Mouse (Mus musculus): Measurements from ENCODE around the gene Gpc6.

Gpc6 gene

GRCm38 (mm10) chr14:117938554-117938953 is 1013.4 kb downstream of the Gpc6 start:
- Histone ChIP-seq H3K27me3 (ENCODE audit: control insufficient read depth, insufficient read depth, low read length, poor library complexity, severe bottlenecking) (no peaks in the 10 kb centered on the region), H3K36me3 (ENCODE audit: control insufficient read depth, insufficient read depth, low read length, poor library complexity, severe bottlenecking) (no peaks in the 10 kb centered on the region)
- DNase-seq (ENCODE audit: low read depth, low spot score) = peak; percentile 35

DNA sequence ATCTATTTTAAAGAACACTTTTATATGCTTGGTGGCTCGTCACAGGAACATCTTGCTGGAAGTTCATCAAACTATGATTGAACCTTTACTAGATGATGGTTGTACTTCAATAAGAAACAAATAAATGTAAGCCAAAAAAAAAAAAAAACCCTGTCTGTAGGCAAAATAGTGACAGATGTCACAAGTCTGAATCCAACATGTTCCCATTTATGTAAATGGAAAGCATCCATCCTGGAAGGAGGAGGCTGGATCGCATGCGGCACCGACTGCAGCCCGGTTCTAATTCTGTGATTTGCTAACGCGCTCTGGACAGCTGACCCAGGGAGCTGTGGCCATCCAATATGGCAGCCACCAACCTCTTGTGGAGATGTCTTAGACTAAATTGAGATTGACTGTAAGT is 1014.4 kb downstream of the Gpc6 start:
- no peak for DNase-seq (ENCODE audit: low read depth, low spot score)
- H3K27me3 ChIP-seq (ENCODE audit: control insufficient read depth, insufficient read depth, low read length, poor library complexity, severe bottlenecking) = no peaks in the 10 kb centered on the region

DNA sequence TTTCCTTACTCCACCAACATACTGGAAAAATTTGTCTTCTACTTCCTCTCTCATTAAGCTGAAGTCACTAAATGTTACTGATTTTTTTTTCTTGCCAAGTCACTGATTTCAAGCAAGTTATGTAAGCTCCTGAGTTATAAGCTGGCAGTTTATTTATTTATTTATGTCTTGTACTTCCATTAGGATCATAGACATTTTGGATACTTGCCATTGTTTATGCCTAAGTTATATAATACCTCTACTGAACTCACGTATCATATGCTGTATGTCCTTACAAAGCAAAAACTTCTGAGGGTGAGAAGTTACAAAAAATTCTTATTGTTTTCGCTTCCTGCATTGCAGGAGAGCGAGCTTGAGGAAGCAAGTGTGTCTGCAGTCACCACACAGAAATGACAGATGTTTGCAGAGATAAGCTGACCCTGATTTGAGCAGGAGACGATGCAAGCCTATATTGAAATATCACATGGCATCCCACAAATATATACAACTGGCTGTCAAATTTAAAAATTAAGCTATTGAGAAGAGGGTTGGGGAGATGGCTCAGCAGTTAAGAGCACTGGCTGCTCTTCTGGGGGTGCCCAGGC is 1020.9 kb downstream of the Gpc6 start:
- Histone ChIP-seq H3K27me3 (ENCODE audit: control insufficient read depth, insufficient read depth, low read length, poor library complexity, severe bottlenecking) (no peaks in the 10 kb centered on the region), H3K36me3 (ENCODE audit: control insufficient read depth, insufficient read depth, low read length, poor library complexity, severe bottlenecking) (no peaks in the 10 kb centered on the region)
- no peak for DNase-seq (ENCODE audit: low read depth, low spot score)

More for the DNA sequence above, 1014.4 kb downstream of the Gpc6 start:
- H3K36me3 ChIP-seq (ENCODE audit: control insufficient read depth, insufficient read depth, low read length, poor library complexity, severe bottlenecking) = no peaks in the 10 kb centered on the region

DNA sequence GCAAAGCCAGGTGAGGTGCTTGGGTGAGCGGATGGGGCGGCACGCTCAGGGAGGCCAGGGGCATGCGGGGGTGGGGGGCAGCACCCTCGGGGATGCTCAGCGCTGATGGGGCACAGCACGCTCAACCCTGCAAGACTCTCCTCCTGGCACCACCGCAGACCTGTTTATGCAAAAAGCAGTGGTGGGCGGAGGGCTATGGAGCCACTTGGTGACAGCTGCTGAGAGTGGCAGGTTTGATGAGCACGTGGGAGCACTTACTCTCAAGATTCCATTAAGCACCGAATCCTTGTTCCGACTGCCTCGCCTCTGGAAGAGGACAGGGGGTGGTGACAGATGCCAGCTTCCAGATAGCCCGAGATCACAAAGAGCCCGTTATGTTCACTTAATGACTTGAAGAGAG is 1026.2 kb downstream of the Gpc6 start:
- DNase-seq (ENCODE audit: low read depth, low spot score) = no peak
- no peaks in the 10 kb centered on the region for H3K27me3 ChIP-seq (ENCODE audit: control insufficient read depth, insufficient read depth, low read length, poor library complexity, severe bottlenecking)
- no peaks in the 10 kb centered on the region for H3K36me3 ChIP-seq (ENCODE audit: control insufficient read depth, insufficient read depth, low read length, poor library complexity, severe bottlenecking)

- no peaks in the 10 kb centered on the region for H3K36me3 ChIP-seq (ENCODE audit: control insufficient read depth, insufficient read depth, low read length, poor library complexity, severe bottlenecking)
- DNase-seq (ENCODE audit: low read depth, low spot score) = no peak
Measured at GRCm38 (mm10) chr14:117951686-117952085, 1026.6 kb downstream of the Gpc6 start.

DNA sequence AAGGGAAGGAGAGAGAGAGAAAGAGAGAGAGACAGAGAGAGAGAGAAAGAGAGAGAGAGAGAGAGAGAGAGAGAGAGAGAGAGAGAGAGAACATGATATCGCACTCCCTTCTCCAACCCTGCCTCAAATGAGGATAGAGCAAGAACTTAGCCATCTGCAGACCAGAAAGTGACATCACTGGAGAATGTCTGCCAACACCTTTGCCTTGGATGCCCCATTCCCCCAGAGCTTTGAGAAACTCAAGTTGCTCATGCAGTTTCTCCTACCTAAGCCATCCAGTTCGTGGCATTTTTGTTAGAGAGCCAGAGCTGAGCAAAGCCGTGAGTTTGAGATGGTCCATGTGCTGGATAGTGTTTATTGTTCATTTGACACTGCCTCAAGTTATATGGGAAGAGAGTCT is 1030.9 kb downstream of the Gpc6 start:
- DNase-seq (ENCODE audit: low read depth, low spot score) = no peak
- Histone ChIP-seq H3K27me3 (ENCODE audit: control insufficient read depth, insufficient read depth, low read length, poor library complexity, severe bottlenecking) (no peaks in the 10 kb centered on the region), H3K36me3 (ENCODE audit: control insufficient read depth, insufficient read depth, low read length, poor library complexity, severe bottlenecking) (no peaks in the 10 kb centered on the region)

More at GRCm38 (mm10) chr14:117951686-117952085, 1026.6 kb downstream of the Gpc6 start:
- no peaks in the 10 kb centered on the region for H3K27me3 ChIP-seq (ENCODE audit: control insufficient read depth, insufficient read depth, low read length, poor library complexity, severe bottlenecking)

DNA sequence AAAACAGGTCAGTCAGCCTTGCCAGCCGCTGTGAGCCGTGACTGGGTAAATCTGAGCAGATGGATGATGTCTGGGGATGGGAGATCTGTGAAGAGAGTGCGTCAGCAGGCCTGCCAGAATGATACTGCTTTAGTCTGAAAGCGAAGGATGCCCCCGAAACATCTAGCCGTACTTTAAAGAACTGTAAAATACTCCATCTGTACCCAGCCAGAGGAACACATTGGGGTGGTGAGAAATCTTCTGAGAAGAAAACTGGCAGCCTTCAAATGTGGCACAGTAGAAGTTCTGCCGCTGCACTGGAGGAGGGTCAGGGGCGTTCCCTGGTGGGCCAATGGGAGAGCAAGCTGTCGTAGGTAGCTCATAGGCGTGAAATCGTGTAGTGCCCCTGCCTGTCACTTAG is 1033.3 kb downstream of the Gpc6 start:
- no peak for DNase-seq (ENCODE audit: low read depth, low spot score)
- no peaks in the 10 kb centered on the region for H3K27me3 ChIP-seq (ENCODE audit: control insufficient read depth, insufficient read depth, low read length, poor library complexity, severe bottlenecking)

GRCm38 (mm10) chr14:117961267-117961666 is 1036.2 kb downstream of the Gpc6 start:
- H3K27me3 ChIP-seq (ENCODE audit: control insufficient read depth, insufficient read depth, low read length, poor library complexity, severe bottlenecking) = no peaks in the 10 kb centered on the region
- H3K36me3 ChIP-seq (ENCODE audit: control insufficient read depth, insufficient read depth, low read length, poor library complexity, severe bottlenecking) = no peaks in the 10 kb centered on the region
- no peak for DNase-seq (ENCODE audit: low read depth, low spot score)

More for the DNA sequence above, 1033.3 kb downstream of the Gpc6 start:
- no peaks in the 10 kb centered on the region for H3K36me3 ChIP-seq (ENCODE audit: control insufficient read depth, insufficient read depth, low read length, poor library complexity, severe bottlenecking)

DNA sequence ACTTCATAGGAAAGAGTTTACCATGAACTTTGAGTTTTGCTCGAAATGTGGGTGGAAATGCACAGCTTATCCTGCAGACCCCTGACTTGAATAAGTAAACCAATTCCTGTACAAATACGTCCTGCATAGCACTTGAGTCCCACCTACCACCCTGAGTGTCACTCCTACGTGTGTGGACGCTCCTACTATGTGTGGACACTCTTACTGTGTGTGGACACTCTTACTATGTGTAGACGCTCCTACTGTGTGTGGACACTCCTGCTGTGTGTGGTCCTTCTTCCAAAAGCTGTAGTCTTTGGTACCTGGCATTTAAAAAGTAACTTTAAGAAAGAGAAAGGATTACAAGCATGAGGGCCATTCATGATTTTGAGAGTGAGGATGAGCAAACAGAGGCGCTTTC is 1036.7 kb downstream of the Gpc6 start:
- H3K36me3 ChIP-seq (ENCODE audit: control insufficient read depth, insufficient read depth, low read length, poor library complexity, severe bottlenecking) = no peaks in the 10 kb centered on the region
- H3K27me3 ChIP-seq (ENCODE audit: control insufficient read depth, insufficient read depth, low read length, poor library complexity, severe bottlenecking) = no peaks in the 10 kb centered on the region
- DNase-seq (ENCODE audit: low read depth, low spot score) = no peak

- H3K27me3 ChIP-seq (ENCODE audit: control insufficient read depth, insufficient read depth, low read length, poor library complexity, severe bottlenecking) = no peaks in the 10 kb centered on the region
- no peak for DNase-seq (ENCODE audit: low read depth, low spot score)
- no peaks in the 10 kb centered on the region for H3K36me3 ChIP-seq (ENCODE audit: control insufficient read depth, insufficient read depth, low read length, poor library complexity, severe bottlenecking)
Measured at GRCm38 (mm10) chr14:117962453-117962852, 1037.3 kb downstream of the Gpc6 start.

DNA sequence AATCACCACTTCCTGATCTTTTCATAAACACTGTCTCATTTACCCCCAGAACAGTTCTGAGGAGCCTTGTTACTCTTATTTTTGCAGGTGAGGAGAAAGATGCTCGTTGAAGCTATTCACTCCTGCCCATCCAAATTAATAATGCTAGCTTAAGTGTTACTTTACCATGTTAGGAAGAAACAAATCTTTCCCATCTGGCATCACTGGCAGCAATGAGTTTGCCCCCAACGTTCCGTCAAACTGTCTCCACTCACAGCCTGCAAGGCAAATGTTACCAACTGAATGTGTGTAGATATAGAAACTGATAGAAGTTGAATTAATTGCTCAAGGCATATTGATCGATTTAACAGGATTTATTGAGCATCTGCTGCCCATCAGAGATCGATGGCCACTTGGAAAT is 1047.5 kb downstream of the Gpc6 start:
- no peaks in the 10 kb centered on the region for H3K27me3 ChIP-seq (ENCODE audit: control insufficient read depth, insufficient read depth, low read length, poor library complexity, severe bottlenecking)
- no peaks in the 10 kb centered on the region for H3K36me3 ChIP-seq (ENCODE audit: control insufficient read depth, insufficient read depth, low read length, poor library complexity, severe bottlenecking)
- DNase-seq (ENCODE audit: low read depth, low spot score) = no peak

DNA sequence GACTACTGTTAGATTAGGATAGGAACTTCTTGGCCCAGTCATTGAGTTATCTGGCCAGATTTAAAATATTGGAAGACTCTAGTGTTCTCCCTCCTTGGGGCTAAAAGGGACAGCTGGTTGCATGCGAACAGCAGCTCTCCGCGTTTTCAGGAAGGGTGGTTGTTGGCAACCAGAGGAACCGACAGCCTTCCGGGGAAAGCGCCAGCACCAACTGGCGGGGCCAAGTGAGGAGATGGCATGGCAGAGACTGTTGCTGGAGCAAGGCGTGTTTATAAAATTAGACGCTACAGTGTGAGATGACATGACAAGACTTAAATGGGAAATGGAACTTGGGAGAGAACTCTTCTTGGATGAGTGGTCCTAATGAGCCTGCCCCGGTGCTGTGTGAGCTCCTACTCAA is 1056.4 kb downstream of the Gpc6 start:
- no peak for DNase-seq (ENCODE audit: low read depth, low spot score)
- no peaks in the 10 kb centered on the region for H3K27me3 ChIP-seq (ENCODE audit: control insufficient read depth, insufficient read depth, low read length, poor library complexity, severe bottlenecking)
- no peaks in the 10 kb centered on the region for H3K36me3 ChIP-seq (ENCODE audit: control insufficient read depth, insufficient read depth, low read length, poor library complexity, severe bottlenecking)

- DNase-seq (ENCODE audit: low read depth, low spot score) = no peak
- no peaks in the 10 kb centered on the region for H3K27me3 ChIP-seq (ENCODE audit: control insufficient read depth, insufficient read depth, low read length, poor library complexity, severe bottlenecking)
- no peaks in the 10 kb centered on the region for H3K36me3 ChIP-seq (ENCODE audit: control insufficient read depth, insufficient read depth, low read length, poor library complexity, severe bottlenecking)
Measured at GRCm38 (mm10) chr14:117988444-117988843, 1063.3 kb downstream of the Gpc6 start.

- Histone ChIP-seq H3K27me3 (ENCODE audit: control insufficient read depth, insufficient read depth, low read length, poor library complexity, severe bottlenecking) (no peaks in the 10 kb centered on the region), H3K36me3 (ENCODE audit: control insufficient read depth, insufficient read depth, low read length, poor library complexity, severe bottlenecking) (no peaks in the 10 kb centered on the region)
- DNase-seq (ENCODE audit: low read depth, low spot score) = no peak
Measured at GRCm38 (mm10) chr14:117990203-117990602, 1065.1 kb downstream of the Gpc6 start.

GRCm38 (mm10) chr14:117992600-117993256 is 1067.6 kb downstream of the Gpc6 start:
- H3K27me3 ChIP-seq (ENCODE audit: control insufficient read depth, insufficient read depth, low read length, poor library complexity, severe bottlenecking) = no peaks in the 10 kb centered on the region
- no peak for DNase-seq (ENCODE audit: low read depth, low spot score)
- no peaks in the 10 kb centered on the region for H3K36me3 ChIP-seq (ENCODE audit: control insufficient read depth, insufficient read depth, low read length, poor library complexity, severe bottlenecking)

- H3K27me3 ChIP-seq (ENCODE audit: control insufficient read depth, insufficient read depth, low read length, poor library complexity, severe bottlenecking) = no peaks in the 10 kb centered on the region
- H3K36me3 ChIP-seq (ENCODE audit: control insufficient read depth, insufficient read depth, low read length, poor library complexity, severe bottlenecking) = no peaks in the 10 kb centered on the region
- no peak for DNase-seq (ENCODE audit: low read depth, low spot score)
Measured at GRCm38 (mm10) chr14:117993845-117994244, 1068.7 kb downstream of the Gpc6 start.

All from splenic B cell, adult 2 months (primary cell).